Mouse (Mus musculus): ENCODE measurements at regions not wholly inside any gene's neighbourhood (a gene's known extent, or its start where the extent isn't known, plus 50 kb on each side); places are given as distances from the start of the nearest gene placed in this dataset.
"Not testable (repeated sequence)": the region's sequence is repeated elsewhere in the genome, so short reads cannot be mapped to it uniquely, and the experiment has no call there.

DNA sequence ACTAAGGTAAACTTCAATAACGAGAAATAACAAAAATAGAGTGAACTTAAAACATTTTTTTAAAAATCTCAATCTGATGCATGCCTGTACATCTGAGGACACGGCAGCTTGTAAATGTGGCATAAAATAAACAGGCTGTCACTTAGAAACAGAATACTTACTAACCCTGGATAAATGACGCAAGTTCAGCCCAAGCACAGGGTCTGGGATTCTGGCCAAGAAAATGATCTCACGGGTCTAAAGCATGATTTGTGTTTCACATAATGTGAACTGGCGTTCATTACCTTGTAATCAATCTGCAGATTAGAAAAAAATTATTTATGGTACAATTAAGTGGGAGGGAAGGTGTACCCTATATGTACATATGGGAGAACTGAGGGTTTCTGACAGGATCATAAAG is 512.1 kb upstream of the Vrk2 start:
- DNase-seq, result no peak

- DNase-seq, result no peak
These were observed 509.1 kb upstream of the Vrk2 start for GRCm38 (mm10) chr11:27102906-27103305.

DNA sequence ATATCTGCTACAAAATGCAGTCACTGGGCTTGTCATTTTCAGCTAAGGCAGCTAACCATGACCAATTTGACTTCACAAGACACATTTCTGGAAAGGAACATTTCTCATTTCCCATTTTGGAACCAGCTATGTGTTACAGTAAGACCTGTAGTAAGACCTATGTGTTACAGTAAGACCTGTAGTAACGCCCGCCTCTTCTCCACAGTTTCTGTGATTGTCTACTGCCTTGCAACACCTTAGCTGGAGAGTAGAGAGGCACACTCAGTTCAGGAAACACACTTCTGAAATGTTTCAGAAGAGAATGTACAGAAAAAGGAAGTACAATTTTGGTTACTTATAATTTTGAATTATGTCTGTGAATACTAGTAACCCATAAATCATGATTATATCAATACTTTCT is 508.2 kb upstream of the Vrk2 start:
- DNase-seq, result no peak

GRCm38 (mm10) chr11:27096615-27097014 is 502.8 kb upstream of the Vrk2 start:
- no peak for DNase-seq

DNA sequence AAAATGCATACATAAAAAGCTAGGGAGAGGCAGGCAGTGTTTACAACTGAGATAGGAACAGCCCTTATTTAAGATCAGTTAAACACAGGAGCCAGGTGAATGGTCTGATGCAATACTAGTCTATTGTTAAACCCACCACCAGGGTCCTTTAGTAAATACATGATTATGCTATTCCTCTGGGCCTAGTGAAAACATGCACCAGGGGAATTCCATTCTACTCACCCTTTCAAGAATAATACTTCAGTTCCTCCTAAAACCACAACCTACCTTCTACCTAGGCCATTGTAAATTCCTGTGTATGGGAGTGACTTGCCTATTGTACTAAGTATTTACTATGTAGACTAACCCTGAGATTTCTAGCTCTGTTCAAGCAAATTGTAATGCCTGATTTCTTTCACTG is 501.7 kb upstream of the Vrk2 start:
- not testable (repeated sequence) for DNase-seq

- no peak for DNase-seq
These were observed 492.7 kb upstream of the Vrk2 start for GRCm38 (mm10) chr11:27086516-27086915.

DNA sequence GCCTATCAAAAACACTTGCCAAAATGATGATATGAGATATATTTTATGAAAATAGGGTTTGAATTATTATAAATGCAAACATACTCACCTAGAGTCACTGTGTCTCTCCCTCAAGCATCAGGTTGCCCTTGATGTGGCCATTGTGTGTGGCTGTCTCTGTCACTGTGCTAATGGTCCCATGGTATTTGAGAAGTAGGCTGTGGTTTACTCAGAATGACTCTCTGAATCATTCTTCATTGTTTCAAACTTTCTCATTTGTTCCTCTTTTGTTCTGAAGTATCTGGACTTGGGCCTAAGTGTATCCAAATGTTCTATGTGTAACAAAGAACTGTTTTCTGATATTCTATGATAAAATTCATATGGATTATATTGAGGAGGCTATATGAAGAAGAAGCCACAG is 487.4 kb upstream of the Vrk2 start:
- no peak for DNase-seq

GRCm38 (mm10) chr11:27070381-27070780 is 476.6 kb upstream of the Vrk2 start:
- no peak for DNase-seq

- no peak for DNase-seq
These were observed 433.5 kb upstream of the Vrk2 start for GRCm38 (mm10) chr11:27027243-27027852.

DNA sequence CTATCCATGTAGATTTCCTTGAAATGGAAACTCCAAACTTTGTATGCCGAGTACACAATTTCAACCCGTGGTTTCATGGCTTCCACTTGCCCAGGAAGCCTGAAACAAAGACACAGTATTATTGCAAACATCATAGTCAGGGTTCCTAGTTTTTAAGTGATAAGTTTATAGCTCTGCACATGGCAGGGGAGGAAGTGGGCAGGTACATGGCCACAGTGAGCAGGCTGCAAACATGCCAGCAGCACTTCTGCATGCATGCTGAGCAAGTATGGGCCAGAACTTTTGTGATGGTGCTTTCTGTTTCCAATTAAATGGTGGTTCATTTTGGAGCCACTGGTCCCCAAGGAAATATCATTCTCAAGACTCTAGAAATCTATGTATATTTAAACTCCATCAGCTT is 431.7 kb upstream of the Vrk2 start:
- DNase-seq, result no peak

DNA sequence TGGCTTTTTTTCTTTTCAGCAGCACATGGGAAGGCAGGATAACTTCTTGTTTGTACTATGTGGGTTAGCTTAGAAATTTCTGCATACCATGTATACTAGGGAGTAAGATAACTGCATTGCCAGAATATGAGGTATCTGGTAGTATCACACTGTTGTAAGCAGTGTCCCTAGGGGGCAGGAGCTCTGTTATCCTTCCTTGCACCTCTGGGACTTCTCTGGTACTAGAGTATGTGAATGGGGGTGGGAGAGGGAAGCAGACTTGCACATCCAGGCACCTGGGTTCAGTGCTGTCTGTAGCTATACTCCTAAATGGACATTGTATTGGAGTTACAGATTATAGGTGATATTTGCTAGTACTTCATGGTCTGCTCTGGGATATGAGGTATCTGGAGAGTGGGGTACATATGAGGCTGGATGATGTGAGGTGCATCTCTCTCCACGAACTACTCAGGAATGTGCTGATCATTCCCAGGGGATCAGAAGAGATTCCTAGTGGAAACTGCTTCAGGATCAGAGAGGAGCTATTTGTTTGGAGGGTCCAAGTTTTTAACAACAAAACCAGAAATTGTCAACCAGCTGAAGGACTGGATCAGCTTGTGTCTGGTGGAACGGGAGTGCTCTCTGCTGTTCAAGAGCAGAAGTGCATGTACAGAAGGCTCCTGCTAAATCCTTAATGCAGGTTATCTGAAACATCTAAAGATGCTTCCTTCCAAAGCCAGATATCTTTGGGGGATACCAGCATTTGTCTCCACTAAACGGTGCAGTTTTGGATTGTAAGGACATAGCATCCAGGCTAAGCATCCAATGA is 402.7 kb upstream of the Vrk2 start:
- DNase-seq, result no peak

DNA sequence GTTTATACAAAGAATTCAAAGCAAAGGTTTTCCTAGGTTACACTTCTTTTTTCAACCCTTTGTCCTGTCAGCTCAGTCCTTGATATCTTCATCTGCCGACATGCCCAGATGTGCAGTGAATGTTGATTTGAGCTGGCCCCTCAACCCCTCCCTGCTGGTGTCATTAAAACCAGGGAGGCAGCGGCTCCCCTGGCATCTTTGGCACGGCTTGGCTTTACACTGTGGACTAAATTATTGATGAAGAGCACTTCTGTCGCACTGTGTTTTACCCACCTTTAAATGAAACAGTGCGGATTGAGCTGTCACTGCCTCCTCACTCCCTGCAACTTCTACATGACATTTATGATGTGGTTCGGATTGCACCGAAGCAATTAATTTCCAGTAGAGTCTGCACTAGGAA is 387.4 kb upstream of the Vrk2 start:
- no peak for DNase-seq

DNA sequence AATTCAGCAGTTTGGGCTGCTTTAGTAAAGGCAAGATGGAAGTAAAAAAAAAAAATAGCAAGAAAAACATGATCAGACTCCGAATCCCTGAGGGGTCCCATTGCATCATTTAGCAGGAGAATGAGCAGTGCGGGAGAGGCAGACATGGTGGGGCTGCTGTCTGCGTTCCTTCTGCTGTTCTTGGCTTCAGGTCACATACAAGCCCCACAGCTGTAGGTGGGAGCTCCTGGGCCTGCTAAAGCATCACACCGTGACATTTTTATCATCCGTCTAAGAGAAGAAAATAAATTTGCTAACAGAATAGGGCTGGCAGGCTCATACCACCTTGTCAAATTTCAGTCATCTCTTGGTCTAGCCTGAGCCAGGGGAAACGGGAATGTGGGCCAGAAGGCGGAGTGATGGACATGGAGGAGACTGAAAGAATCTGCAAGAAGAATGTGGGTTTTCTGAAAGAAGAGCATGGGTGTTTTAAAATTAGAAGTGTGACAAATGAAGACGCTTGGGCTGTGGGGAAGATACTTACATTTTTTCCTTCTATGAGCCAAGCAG is 378.8 kb upstream of the Vrk2 start:
- DNase-seq, result no peak

DNA sequence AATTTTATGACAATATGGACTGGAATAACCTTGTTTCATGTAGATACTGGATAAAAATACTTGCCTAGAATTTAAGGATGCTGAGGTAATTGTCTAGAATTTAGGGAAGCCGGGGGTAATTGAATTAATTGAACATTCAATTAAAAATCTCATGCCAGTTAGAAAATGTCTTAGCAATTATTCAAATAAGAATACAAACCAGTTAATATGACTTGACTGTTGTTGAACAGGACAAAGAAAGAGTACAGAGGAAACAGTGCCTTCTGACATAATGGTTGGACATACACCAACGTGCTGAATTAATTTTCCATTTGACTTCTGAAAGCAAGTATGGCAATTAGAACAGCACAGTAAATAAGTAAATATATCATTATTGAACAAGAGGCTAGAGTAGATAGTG is 377.4 kb upstream of the Vrk2 start:
- no peak for DNase-seq

DNA sequence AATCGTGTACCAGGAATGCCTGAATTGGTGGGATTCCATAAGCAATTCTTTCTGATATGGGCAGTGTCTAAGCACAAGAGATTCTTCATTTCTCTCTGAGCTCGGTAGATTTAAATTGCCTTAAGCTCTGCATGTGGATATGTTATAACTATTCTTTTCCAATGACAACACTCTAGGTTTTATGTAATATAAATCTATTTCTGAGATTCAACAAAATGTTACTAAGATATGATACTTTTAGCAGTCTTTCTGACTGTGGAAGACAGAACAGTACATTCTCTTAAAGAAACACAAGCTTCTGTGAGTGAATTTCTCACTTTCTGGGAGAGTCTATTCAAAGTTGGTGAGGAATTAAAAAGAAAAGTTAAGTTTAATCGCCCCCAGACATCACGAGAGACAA is 373.6 kb upstream of the Vrk2 start:
- no peak for DNase-seq

- no peak for DNase-seq
These were observed 369.3 kb upstream of the Vrk2 start for GRCm38 (mm10) chr11:26962928-26963667.

DNA sequence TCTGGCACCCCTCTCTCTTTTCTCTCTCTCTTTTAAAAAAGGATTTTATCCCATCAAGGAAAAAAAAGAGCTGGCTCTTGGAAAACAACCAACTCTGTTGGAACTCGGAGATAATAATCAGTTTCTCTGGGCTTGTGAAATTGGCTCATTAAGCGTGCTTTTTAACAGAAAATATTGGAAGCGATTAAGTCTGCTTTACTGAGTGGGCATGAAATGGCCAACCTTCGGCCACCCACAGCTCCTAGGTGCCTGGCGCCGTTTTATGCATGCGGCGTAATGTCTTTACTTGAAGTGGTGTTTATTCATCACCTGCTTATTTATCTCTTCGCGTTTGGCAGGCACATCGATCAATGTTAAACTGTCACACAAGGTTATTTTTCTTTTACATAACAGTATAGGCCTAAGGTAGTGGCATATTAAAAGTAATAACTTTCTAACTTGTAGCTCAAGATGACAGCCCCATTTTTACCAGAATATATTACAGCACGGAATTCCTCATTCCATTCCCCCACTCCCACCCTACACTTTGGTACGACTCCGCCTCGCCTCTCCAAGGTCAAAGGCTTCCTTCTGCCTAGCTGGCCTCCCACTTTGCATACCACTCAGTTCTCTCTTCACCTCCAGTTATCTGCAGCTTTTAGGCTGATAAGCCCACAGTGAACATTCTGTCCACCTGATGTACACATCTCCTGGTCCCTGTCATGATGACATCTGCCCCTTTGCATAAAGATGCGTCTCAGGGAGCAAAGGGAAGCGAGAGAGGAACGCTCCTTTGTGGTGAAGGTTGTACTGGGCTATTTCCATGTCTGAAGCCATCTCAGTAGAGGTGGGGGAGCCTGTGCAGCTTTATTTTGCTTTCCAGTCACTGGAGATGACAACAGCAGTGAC is 368.5 kb upstream of the Vrk2 start:
- no peak for DNase-seq

GRCm38 (mm10) chr11:26961336-26961980 is 367.7 kb upstream of the Vrk2 start:
- peak; percentile 67 for DNase-seq

GRCm38 (mm10) chr11:26956153-26956552 is 362.4 kb upstream of the Vrk2 start:
- DNase-seq, result no peak

GRCm38 (mm10) chr11:26931766-26932165 is 338.0 kb upstream of the Vrk2 start:
- DNase-seq, result no peak

DNA sequence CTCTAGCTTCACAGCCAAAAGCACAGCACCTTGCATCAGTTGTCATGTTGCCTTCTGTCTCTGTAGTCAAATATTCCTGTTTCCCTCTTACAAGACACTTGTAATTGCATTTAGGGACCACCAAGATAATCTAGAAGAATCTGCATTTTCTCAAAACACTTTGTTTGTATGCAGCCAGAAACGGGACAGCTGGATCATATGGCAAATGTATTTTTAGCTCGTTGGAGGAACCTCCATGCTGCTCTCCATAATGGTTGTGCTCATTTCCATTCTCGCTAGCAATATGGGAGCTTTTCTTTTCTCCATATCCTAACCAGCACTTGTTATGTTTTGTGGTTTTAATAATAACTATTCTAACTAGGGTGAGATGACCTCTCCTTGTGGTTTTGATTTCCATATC is 313.3 kb upstream of the Vrk2 start:
- DNase-seq, result no peak

GRCm38 (mm10) chr11:26881635-26882034 is 287.8 kb upstream of the Vrk2 start:
- DNase-seq, result no peak
